Mouse (Mus musculus) liver, embryonic 14.5 days (tissue): Measurements from ENCODE around the gene Plcxd3.

Experiments
- CTCF ChIP-seq: IDR thresholded peaks from 2 replicates; pipeline ENCODE4 v1.5.1; 2016; ENCODE audit warnings: antibody characterized with exemption, low read depth, control low read depth
- EP300 ChIP-seq: IDR thresholded peaks from 2 replicates; pipeline ENCODE4 v1.6.1; 2016; ENCODE audit warnings: antibody characterized with exemption, low read depth

GRCm38 (mm10) chr15:4496984-4497383 lies 121.7 kb downstream of the Plcxd3 start:
- no peak for TF ChIP-seq EP300
- no peak for TF ChIP-seq CTCF
